Mouse (Mus musculus): ENCODE results near the gene Inpp5a.

Inpp5a gene

GRCm38 (mm10) chr7:139371389-139371788 lies 17.5 kb upstream of the Inpp5a start:
- no peak for DNase-seq (ENCODE audit: low spot score in 2 of 2)

GRCm38 (mm10) chr7:139377381-139377780 lies 11.5 kb upstream of the Inpp5a start:
- DNase-seq (ENCODE audit: low spot score in 2 of 2): no peak

GRCm38 (mm10) chr7:139378355-139378754 lies 10.6 kb upstream of the Inpp5a start:
- no peak for DNase-seq (ENCODE audit: low spot score in 2 of 2)

GRCm38 (mm10) chr7:139379745-139380144 lies 9.2 kb upstream of the Inpp5a start:
- DNase-seq (ENCODE audit: low spot score in 2 of 2): no peak

GRCm38 (mm10) chr7:139380225-139380624 lies 8.7 kb upstream of the Inpp5a start:
- no peak for DNase-seq (ENCODE audit: low spot score in 2 of 2)

- DNase-seq (ENCODE audit: low spot score in 2 of 2): no peak
Observed at GRCm38 (mm10) chr7:139381877-139382276, 7.0 kb upstream of the Inpp5a start.

- DNase-seq (ENCODE audit: low spot score in 2 of 2): no peak
Observed at GRCm38 (mm10) chr7:139382796-139383195, 6.1 kb upstream of the Inpp5a start.

GRCm38 (mm10) chr7:139384500-139384899 lies 4.4 kb upstream of the Inpp5a start:
- DNase-seq (ENCODE audit: low spot score in 2 of 2): no peak

GRCm38 (mm10) chr7:139384916-139385530 lies 3.9 kb upstream of the Inpp5a start:
- DNase-seq (ENCODE audit: low spot score in 2 of 2): no peak

GRCm38 (mm10) chr7:139386933-139387690 lies 1.8 kb upstream of the Inpp5a start:
- DNase-seq (ENCODE audit: low spot score in 2 of 2): no peak

- no peak for DNase-seq (ENCODE audit: low spot score in 2 of 2)
Observed at GRCm38 (mm10) chr7:139387921-139388669, 814 bp upstream of the Inpp5a start.

- DNase-seq (ENCODE audit: low spot score in 2 of 2): peak in 1 of 2 experiments; percentile 29
Observed at GRCm38 (mm10) chr7:139389213-139389761, 378 bp downstream of the Inpp5a start.

- no peak for DNase-seq (ENCODE audit: low spot score in 2 of 2)
Observed at GRCm38 (mm10) chr7:139390380-139390779, 1.5 kb downstream of the Inpp5a start.

- no peak for DNase-seq (ENCODE audit: low spot score in 2 of 2)
Observed at GRCm38 (mm10) chr7:139390926-139391325, 2.0 kb downstream of the Inpp5a start.

- DNase-seq (ENCODE audit: low spot score in 2 of 2): no peak
Observed at GRCm38 (mm10) chr7:139391691-139392090, 2.8 kb downstream of the Inpp5a start.

- DNase-seq (ENCODE audit: low spot score in 2 of 2): no peak
Observed at GRCm38 (mm10) chr7:139392106-139392505, 3.2 kb downstream of the Inpp5a start.

- DNase-seq (ENCODE audit: low spot score in 2 of 2): no peak
Observed at GRCm38 (mm10) chr7:139392691-139393235, 3.9 kb downstream of the Inpp5a start.

GRCm38 (mm10) chr7:139397521-139397920 lies 8.6 kb downstream of the Inpp5a start:
- DNase-seq (ENCODE audit: low spot score in 2 of 2): peak; percentile 41 to 53

- DNase-seq (ENCODE audit: low spot score in 2 of 2): no peak
Observed at GRCm38 (mm10) chr7:139398111-139398510, 9.2 kb downstream of the Inpp5a start.

- DNase-seq (ENCODE audit: low spot score in 2 of 2): no peak
Observed at GRCm38 (mm10) chr7:139398530-139399021, 9.7 kb downstream of the Inpp5a start.

- no peak for DNase-seq (ENCODE audit: low spot score in 2 of 2)
Observed at GRCm38 (mm10) chr7:139399572-139399971, 10.7 kb downstream of the Inpp5a start.

All from spleen, postnatal 36 days (tissue).